Mouse (Mus musculus): Measurements from ENCODE around the gene Sdhb. TPM values are rescaled to one million over a fixed set of nuclear protein-coding genes. Genes with fewer than 3 reads are reported as not detected.

Sdhb gene
- polyA plus RNA-seq (2012; ENCODE audit: low replicate concordance): 46.5 and 140 TPM in 2 replicates

DNA sequence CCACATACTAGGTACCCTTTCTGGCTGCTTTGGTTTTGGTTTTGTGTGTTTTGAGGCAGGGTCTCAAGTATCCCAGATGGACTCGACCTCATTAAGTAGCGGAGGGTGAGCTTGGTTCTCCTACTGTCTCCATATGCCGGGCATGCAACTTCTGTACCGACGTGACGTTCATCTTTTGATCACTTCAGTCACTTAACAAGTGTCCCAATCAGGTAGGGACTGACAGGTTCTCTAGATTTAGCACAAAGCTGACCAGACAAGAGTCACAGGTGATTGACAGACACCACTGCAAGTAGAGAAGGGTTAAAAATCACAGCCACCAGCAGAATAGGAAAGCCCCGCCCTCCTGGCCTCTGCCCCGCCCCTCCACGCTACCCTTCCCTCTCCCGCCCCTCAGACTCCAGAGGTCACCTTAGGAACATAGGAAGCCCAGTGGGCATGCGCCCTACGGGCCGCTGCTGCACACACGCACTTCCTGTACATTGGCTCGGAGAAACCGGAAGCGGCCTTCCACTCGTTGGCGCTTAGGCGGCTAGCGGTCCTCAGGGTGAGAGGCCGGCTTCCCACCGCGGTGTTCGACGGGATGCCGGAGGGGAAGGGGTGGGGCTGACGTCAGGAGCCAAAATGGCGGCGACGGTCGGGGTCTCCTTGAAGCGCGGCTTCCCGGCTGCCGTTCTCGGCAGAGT lies at the start of gene Sdhb:
Sdhb (plus strand) TSS at position 423 of the 686 bp plus-strand sequence.

DNA sequence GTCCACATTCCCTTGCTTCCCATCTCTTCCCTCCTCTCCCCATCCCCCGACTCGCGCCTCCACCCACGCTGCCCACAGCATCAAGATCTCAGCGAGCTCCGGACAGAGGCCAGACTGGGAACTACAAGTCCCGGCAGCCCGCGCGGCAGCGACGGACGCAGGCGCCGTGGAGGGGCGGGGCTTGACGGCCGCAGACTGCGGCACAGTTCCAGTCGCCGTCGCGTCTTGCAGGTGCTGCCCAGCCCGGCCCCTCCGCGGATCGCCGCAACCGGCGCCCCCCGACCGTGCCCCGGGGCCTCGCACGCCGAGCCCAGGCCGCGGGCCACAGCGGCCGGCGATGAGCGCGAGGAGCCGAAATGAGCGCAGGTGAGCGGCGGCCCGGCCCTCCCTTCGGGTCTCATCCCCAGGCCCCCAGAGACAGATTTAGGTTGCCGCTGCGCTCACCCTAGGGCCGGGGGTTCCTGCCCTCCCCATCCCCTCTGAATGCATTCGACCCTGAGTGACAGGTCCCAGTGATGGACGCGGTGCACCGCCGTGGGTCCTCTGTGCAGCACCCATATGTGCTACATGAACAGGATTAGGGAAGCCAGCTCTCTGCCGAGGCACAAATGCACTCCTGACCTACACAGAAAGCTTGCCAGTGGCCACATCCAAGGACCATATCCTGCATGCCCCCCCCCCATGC lies 25.9 kb downstream of the Sdhb start, which contains the start of gene Atp13a2:
Atp13a2 (plus strand) TSS at position 163 of the 685 bp plus-strand sequence.

DNA sequence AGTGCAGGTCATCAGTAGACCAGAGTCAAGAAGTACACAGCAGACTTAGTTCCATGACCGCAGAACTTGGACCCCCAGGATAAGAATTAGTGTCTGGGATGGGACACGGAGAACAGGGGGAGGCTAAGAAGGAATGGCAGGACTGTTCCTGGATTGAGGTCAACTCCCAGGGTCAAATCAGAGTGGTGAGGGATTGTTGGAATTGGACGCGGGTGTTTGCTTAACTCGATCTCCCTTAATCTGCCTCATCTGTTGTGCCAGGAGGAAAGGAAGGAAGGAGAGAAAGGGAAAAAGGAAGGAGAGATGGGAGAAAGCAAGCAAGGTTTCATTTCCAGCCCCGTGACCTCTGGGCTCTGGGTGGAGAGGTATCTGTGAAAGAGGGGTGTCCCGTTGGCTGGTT lies 49.1 kb downstream of the Sdhb start, which contains the start of gene Mfap2:
Mfap2 (plus strand) TSS at position 301 of the 400 bp plus-strand sequence.

Other genes with a start within 250 kb of the Sdhb start
- 0.07 TPM in 1 of 2 replicates, not detected in the other for gene Padi6, start 218.6 kb upstream of the Sdhb start, polyA plus RNA-seq (2012; ENCODE audit: low replicate concordance)
- gene Padi4, start 187.0 kb upstream of the Sdhb start, polyA plus RNA-seq (2012; ENCODE audit: low replicate concordance): 1.5 and 4.5 TPM in 2 replicates
- gene Padi3, start 150.6 kb upstream of the Sdhb start, polyA plus RNA-seq (2012; ENCODE audit: low replicate concordance): 9.4 and 12.9 TPM in 2 replicates
- 0.22 and 0.39 TPM in 2 replicates for gene Padi1, start 115.4 kb upstream of the Sdhb start, polyA plus RNA-seq (2012; ENCODE audit: low replicate concordance)
- 0.20 and 0.33 TPM in 2 replicates for gene Padi2, start 54.9 kb upstream of the Sdhb start, polyA plus RNA-seq (2012; ENCODE audit: low replicate concordance)
- gene Atp13a2, start 25.7 kb downstream of the Sdhb start, polyA plus RNA-seq (2012; ENCODE audit: low replicate concordance): 197 and 219 TPM in 2 replicates
- gene Mfap2, start 49.2 kb downstream of the Sdhb start, polyA plus RNA-seq (2012; ENCODE audit: low replicate concordance): 0.55 and 0.79 TPM in 2 replicates
- 3.5 and 7.3 TPM in 2 replicates for gene Crocc, start 99.3 kb downstream of the Sdhb start, polyA plus RNA-seq (2012; ENCODE audit: low replicate concordance)
- gene Necap2, start 117.2 kb downstream of the Sdhb start, polyA plus RNA-seq (2012; ENCODE audit: low replicate concordance): 323 and 426 TPM in 2 replicates
- 0.07 and 0.16 TPM in 2 replicates for gene Spata21, start 127.1 kb downstream of the Sdhb start, polyA plus RNA-seq (2012; ENCODE audit: low replicate concordance)
- 118 and 198 TPM in 2 replicates for gene Szrd1, start 178.6 kb downstream of the Sdhb start, polyA plus RNA-seq (2012; ENCODE audit: low replicate concordance)
- gene Fbxo42, start 186.7 kb downstream of the Sdhb start, polyA plus RNA-seq (2012; ENCODE audit: low replicate concordance): 13.7 and 20.9 TPM in 2 replicates

Data from leukemia stem cell, adult 10-12 weeks (primary cell).